Mouse (Mus musculus) neural tube, embryonic 11.5 days (tissue): ENCODE measurements at regions not wholly inside any gene's neighbourhood (a gene's known extent, or its start where the extent isn't known, plus 50 kb on each side); places are given as distances from the start of the nearest gene placed in this dataset.
"Not testable (repeated sequence)": the region's sequence is repeated elsewhere in the genome, so short reads cannot be mapped to it uniquely, and the experiment has no call there.

ENCODE experiments used
- ATAC-seq: fragments of 200-750 bp; cut with Nextera tagmentation; 2 replicates; pipeline ENCODE4 v1.8.0; 2017; ENCODE audit warnings: moderate number of reproducible peaks, mild to moderate bottlenecking, moderate TSS enrichment, moderate library complexity; ENCODE audit not compliant: insufficient read depth, low FRiP score, low TSS enrichment
- DNase-seq: peaks from one replicate; pipeline ENCODE4 v3.0.0-alpha.2; 2015; ENCODE audit warnings: low spot score
- H3K27ac ChIP-seq: fragments of 300-500 bp; sonication (generic); 2 replicates; pipeline ENCODE4 v1.5.1; 2014; ENCODE audit warnings: low read depth, mild to moderate bottlenecking, low read length
- H3K27me3 ChIP-seq: fragments of 300-500 bp; sonication (generic); 2 replicates; pipeline ENCODE4 v1.6.1; 2014; ENCODE audit warnings: mild to moderate bottlenecking, low read length, mixed read lengths; ENCODE audit not compliant: control insufficient read depth, insufficient read depth
- H3K36me3 ChIP-seq: fragments of 300-500 bp; sonication (generic); 2 replicates; pipeline ENCODE4 v1.6.1; 2014; ENCODE audit warnings: mild to moderate bottlenecking, low read length, moderate library complexity, mixed read lengths; ENCODE audit not compliant: control insufficient read depth, insufficient read depth
- H3K4me1 ChIP-seq: fragments of 300-500 bp; sonication (generic); 2 replicates; pipeline ENCODE4 v1.6.1; 2014; ENCODE audit warnings: low read length, mixed read lengths; ENCODE audit not compliant: control insufficient read depth, insufficient read depth
- H3K4me2 ChIP-seq: fragments of 300-500 bp; sonication (generic); 2 replicates; pipeline ENCODE4 v1.6.1; 2014; ENCODE audit warnings: low read depth, mild to moderate bottlenecking, moderate library complexity
- H3K4me3 ChIP-seq: fragments of 300-500 bp; sonication (generic); 2 replicates; pipeline ENCODE4 v1.5.1; 2014; ENCODE audit warnings: low read depth, low read length
- H3K9ac ChIP-seq: fragments of 300-500 bp; sonication (generic); 2 replicates; pipeline ENCODE4 v1.6.1; 2014; ENCODE audit warnings: mild to moderate bottlenecking, low read length
- H3K9me3 ChIP-seq: fragments of 300-500 bp; sonication (generic); 2 replicates; pipeline ENCODE4 v1.6.1; 2016; ENCODE audit warnings: low read length; ENCODE audit not compliant: control insufficient read depth
- WGBS: fragments of 180-500 bp; shearing (Covaris S2); extraction: QIAGEN DNeasy Blood & Tissue Kit; methylation state at CpG from one replicate; pipeline ENCODE4 v1.1.7; 2014; 5-methylcytosine and 5-hydroxymethylcytosine counted together

DNA sequence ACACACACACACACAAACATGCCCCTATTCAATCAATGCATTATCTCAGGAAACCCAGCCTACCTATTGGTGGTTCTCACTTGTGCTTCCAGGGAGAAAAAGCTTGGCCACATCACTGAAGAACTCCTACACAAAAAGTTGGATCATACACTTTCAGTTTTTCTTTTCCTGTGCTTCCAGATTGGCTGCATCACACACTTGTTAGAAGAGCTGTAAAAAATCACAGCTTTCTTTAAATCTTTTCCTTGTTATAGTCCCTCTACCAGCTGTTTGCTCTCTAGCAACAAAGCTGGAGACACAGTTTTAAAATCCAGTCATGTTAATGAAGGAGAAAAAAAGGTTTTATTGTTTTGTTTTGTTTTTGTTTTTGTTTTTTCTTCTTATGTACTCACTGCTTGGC lies 356.7 kb downstream of the Rprm start:
- no peaks in the 10 kb centered on the region for H3K27me3 ChIP-seq
- H3K36me3 ChIP-seq = no peaks in the 10 kb centered on the region
- H3K4me1 ChIP-seq = no peaks in the 10 kb centered on the region
- H3K4me2 ChIP-seq = no peak overlapping the region
- H3K4me3 ChIP-seq = no peak overlapping the region
- H3K27ac ChIP-seq = no peak overlapping the region
- ATAC-seq (no peak), DNase-seq (no peak)
- H3K9me3 ChIP-seq = no peaks in the 10 kb centered on the region
- no peak overlapping the region for H3K9ac ChIP-seq

- WGBS = 97% methylated on average over 2 of the region's 2 CpGs
- DNase-seq (no peak), ATAC-seq (no peak)
- H3K4me3 ChIP-seq = no peak overlapping the region
- H3K4me1 ChIP-seq = no peaks in the 10 kb centered on the region
- H3K36me3 ChIP-seq = no peaks in the 10 kb centered on the region
- H3K27me3 ChIP-seq = no peaks in the 10 kb centered on the region
- H3K9me3 ChIP-seq = no peaks in the 10 kb centered on the region
- no peak overlapping the region for H3K4me2 ChIP-seq
- H3K9ac ChIP-seq = no peak overlapping the region
- H3K27ac ChIP-seq = no peak overlapping the region
Observed at GRCm38 (mm10) chr2:53730451-53730850, 354.9 kb downstream of the Rprm start.

DNA sequence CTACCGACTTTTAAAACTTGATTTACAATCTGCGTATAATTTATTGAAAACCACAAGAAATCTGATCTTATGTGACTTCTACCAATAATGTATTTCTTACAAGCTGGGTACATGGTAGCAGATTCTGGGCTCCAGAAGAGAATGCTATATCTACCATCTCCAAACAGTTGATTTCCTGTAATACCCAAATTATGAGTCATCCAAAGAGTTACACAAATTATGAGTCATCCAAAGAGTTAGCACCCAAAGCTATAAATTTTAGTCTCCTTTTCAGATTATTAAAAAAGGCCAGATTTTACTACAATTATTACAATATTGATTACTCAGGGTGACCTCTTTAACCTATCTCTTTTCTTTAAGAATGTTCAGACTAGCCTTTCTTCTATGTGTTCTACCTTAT lies 321.9 kb downstream of the Rprm start:
- WGBS = 84% methylated on average over 2 of the region's 2 CpGs

DNA sequence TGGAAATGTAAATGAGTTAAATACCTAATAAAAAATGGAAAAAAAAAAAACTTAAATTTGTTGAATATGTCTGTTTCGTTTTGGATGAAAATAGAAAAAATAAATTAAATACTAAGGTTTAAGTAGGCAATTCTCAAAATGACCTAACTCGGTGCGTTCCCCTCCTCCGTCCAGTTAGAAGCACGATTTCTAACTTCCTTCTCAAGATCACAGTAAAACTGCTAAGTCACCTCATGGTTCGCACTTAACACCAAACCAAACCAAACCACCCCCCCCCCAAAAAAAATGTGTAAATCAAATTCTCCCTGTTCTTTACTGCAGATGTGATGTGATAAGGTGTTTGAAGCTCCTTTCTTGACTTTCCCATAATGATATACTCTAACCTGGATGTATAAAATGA lies 303.3 kb downstream of the Rprm start:
- ATAC-seq, H3K27me3 ChIP-seq, H3K36me3 ChIP-seq, H3K9me3 ChIP-seq, H3K27ac ChIP-seq, H3K9ac ChIP-seq, H3K4me3 ChIP-seq, H3K4me1 ChIP-seq, DNase-seq, H3K4me2 ChIP-seq: not testable (repeated sequence)
- WGBS = 89% methylated on average over 2 of the region's 6 CpGs

More for the DNA sequence above, 321.9 kb downstream of the Rprm start:
- Histone ChIP-seq H3K9me3 (no peaks in the 10 kb centered on the region), H3K4me1 (no peaks in the 10 kb centered on the region), H3K27me3 (no peaks in the 10 kb centered on the region), H3K27ac (no peak overlapping the region), H3K4me2 (no peak overlapping the region), H3K4me3 (no peak overlapping the region), H3K36me3 (no peaks in the 10 kb centered on the region), H3K9ac (no peak overlapping the region)
- DNase-seq (no peak), ATAC-seq (no peak)

DNA sequence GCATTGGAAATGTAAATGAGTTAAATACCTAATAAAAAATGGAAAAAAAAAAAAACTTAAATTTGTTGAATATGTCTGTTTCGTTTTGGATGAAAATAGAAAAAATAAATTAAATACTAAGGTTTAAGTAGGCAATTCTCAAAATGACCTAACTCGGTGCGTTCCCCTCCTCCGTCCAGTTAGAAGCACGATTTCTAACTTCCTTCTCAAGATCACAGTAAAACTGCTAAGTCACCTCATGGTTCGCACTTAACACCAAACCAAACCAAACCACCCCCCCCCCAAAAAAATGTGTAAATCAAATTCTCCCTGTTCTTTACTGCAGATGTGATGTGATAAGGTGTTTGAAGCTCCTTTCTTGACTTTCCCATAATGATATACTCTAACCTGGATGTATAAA lies 296.8 kb downstream of the Rprm start:
- not testable (repeated sequence) for H3K36me3 ChIP-seq, H3K4me3 ChIP-seq, H3K4me1 ChIP-seq, H3K9ac ChIP-seq, DNase-seq, H3K27ac ChIP-seq, ATAC-seq, H3K9me3 ChIP-seq, H3K27me3 ChIP-seq, H3K4me2 ChIP-seq
- WGBS = 91% methylated on average over 2 of the region's 6 CpGs

GRCm38 (mm10) chr2:53796605-53797004 lies 288.7 kb downstream of the Rprm start:
- DNase-seq (no peak), ATAC-seq (no peak)
- Histone ChIP-seq H3K36me3 (no peaks in the 10 kb centered on the region), H3K9me3 (no peaks in the 10 kb centered on the region), H3K4me1 (no peaks in the 10 kb centered on the region), H3K4me2 (no peak overlapping the region), H3K27ac (no peak overlapping the region), H3K4me3 (no peak overlapping the region), H3K27me3 (no peaks in the 10 kb centered on the region), H3K9ac (no peak overlapping the region)
- WGBS = 83% methylated on average over 1 of the region's 1 CpGs

- H3K9me3 ChIP-seq = no peaks in the 10 kb centered on the region
- no peak overlapping the region for H3K4me2 ChIP-seq
- ATAC-seq (no peak), DNase-seq (no peak)
- no peak overlapping the region for H3K27ac ChIP-seq
- H3K4me3 ChIP-seq = no peak overlapping the region
- H3K4me1 ChIP-seq = no peaks in the 10 kb centered on the region
- H3K36me3 ChIP-seq = no peaks in the 10 kb centered on the region
- no peak overlapping the region for H3K9ac ChIP-seq
- H3K27me3 ChIP-seq = no peaks in the 10 kb centered on the region
Observed at GRCm38 (mm10) chr2:53803666-53804065, 281.7 kb downstream of the Rprm start.

- H3K27ac ChIP-seq = no peak overlapping the region
- H3K4me1 ChIP-seq = no peaks in the 10 kb centered on the region
- WGBS = 90% methylated on average over 1 of the region's 1 CpGs
- ATAC-seq (no peak), DNase-seq (no peak)
- no peak overlapping the region for H3K4me3 ChIP-seq
- no peak overlapping the region for H3K9ac ChIP-seq
- no peak overlapping the region for H3K4me2 ChIP-seq
- no peaks in the 10 kb centered on the region for H3K9me3 ChIP-seq
- H3K27me3 ChIP-seq = no peaks in the 10 kb centered on the region
- no peaks in the 10 kb centered on the region for H3K36me3 ChIP-seq
Observed at GRCm38 (mm10) chr2:53850815-53851528, 234.4 kb downstream of the Rprm start.
